Mouse (Mus musculus) neural tube, embryonic 14.5 days (tissue): Measurements from ENCODE around the gene Rorb. TPM values are rescaled to one million over a fixed set of nuclear protein-coding genes. Genes with fewer than 3 reads are reported as not detected.

ENCODE experiments used
- ATAC-seq: fragments of 200-750 bp; cut with Nextera tagmentation; 2 replicates; pipeline ENCODE4 v1.8.0; 2017; ENCODE audit warnings: low read depth, mild to moderate bottlenecking, moderate TSS enrichment, moderate library complexity
- H3K27ac ChIP-seq: fragments of 300-500 bp; sonication (generic); 2 replicates; pipeline ENCODE4 v1.5.1; 2014; ENCODE audit warnings: low read depth, mild to moderate bottlenecking, control low read depth, low read length, moderate library complexity, mixed read lengths
- H3K27me3 ChIP-seq: fragments of 300-500 bp; sonication (generic); 2 replicates; pipeline ENCODE4 v1.6.1; 2014; ENCODE audit warnings: low read length; ENCODE audit not compliant: control insufficient read depth, insufficient read depth
- H3K36me3 ChIP-seq: fragments of 300-500 bp; sonication (generic); 2 replicates; pipeline ENCODE4 v1.6.1; 2014; ENCODE audit warnings: low read length, mixed read lengths; ENCODE audit not compliant: control insufficient read depth, insufficient read depth
- H3K4me1 ChIP-seq: fragments of 300-500 bp; sonication (generic); 2 replicates; pipeline ENCODE4 v1.6.1; 2014; ENCODE audit warnings: low read length; ENCODE audit not compliant: control insufficient read depth, insufficient read depth
- H3K4me2 ChIP-seq: fragments of 300-500 bp; sonication (generic); 2 replicates; pipeline ENCODE4 v1.6.1; 2014; ENCODE audit warnings: mild to moderate bottlenecking, low read depth, low read length, control low read depth
- H3K4me3 ChIP-seq: fragments of 300-500 bp; sonication (generic); 2 replicates; pipeline ENCODE4 v1.5.1; 2014; ENCODE audit warnings: low read depth, low read length, control low read depth, mixed read lengths
- H3K9ac ChIP-seq: fragments of 300-500 bp; sonication (generic); replicated peaks from 2 replicates; pipeline ENCODE4 v1.6.1; 2014; ENCODE audit warnings: low read depth, mild to moderate bottlenecking, control low read depth, low read length, mixed read lengths
- H3K9me3 ChIP-seq: fragments of 300-500 bp; sonication (generic); 2 replicates; pipeline ENCODE4 v1.6.1; 2016; ENCODE audit warnings: low read length; ENCODE audit not compliant: control insufficient read depth
- WGBS: fragments of 180-500 bp; shearing (Covaris S2); extraction: QIAGEN DNeasy Blood & Tissue Kit; methylation state at CpG from one replicate; pipeline ENCODE4 v1.1.7; 2014; 5-methylcytosine and 5-hydroxymethylcytosine counted together
- polyA plus RNA-seq: library from polyadenylated mRNA; unstranded; fragments of >200 nt; fragmentation: Nextera tagmentation; extraction: Ambion mirVana; gene quantifications from 2 replicates; pipeline ENCODE4 v1.2.1, GENCODE M21; 2014

Rorb gene
- polyA plus RNA-seq, 1 experiment from 2014 or later: 21.9 TPM

GRCm38 (mm10) chr19:18979996-18980395, 131.0 kb downstream of the Rorb start:
- ATAC-seq: no peak
- Histone ChIP-seq H3K9me3 (no peaks in the 10 kb centered on the region), H3K4me1 (no peaks in the 10 kb centered on the region), H3K4me3 (no peak overlapping the region), H3K36me3 (no peaks in the 10 kb centered on the region), H3K9ac (no peak overlapping the region), H3K27me3 (no peaks in the 10 kb centered on the region), H3K4me2 (no peak overlapping the region), H3K27ac (no peak overlapping the region)
- 66% methylated on average over 5 of the region's 5 CpGs for WGBS

- WGBS: 61% methylated on average over 5 of the region's 5 CpGs
- Histone ChIP-seq H3K4me3 (no peak overlapping the region), H3K9ac (no peak overlapping the region), H3K4me1 (no peaks in the 10 kb centered on the region), H3K36me3 (no peaks in the 10 kb centered on the region), H3K27me3 (no peaks in the 10 kb centered on the region), H3K9me3 (no peaks in the 10 kb centered on the region), H3K27ac (no peak overlapping the region), H3K4me2 (no peak overlapping the region)
- ATAC-seq: peak; percentile 86
Observed at GRCm38 (mm10) chr19:18974796-18975660, 136.0 kb downstream of the Rorb start.

- 33% methylated on average over 8 of the region's 8 CpGs for WGBS
- Histone ChIP-seq H3K27me3 (no peaks in the 10 kb centered on the region), H3K9ac (no peak overlapping the region), H3K4me3 (no peak overlapping the region), H3K36me3 (no peaks in the 10 kb centered on the region), H3K4me2 (no peak overlapping the region), H3K9me3 (no peaks in the 10 kb centered on the region), H3K4me1 (no peaks in the 10 kb centered on the region), H3K27ac (no peak overlapping the region)
- ATAC-seq: no peak
Observed at GRCm38 (mm10) chr19:18969386-18969785, 141.6 kb downstream of the Rorb start.

GRCm38 (mm10) chr19:18967307-18967706, 143.7 kb downstream of the Rorb start:
- H3K27me3 ChIP-seq: no peaks in the 10 kb centered on the region
- no peaks in the 10 kb centered on the region for H3K4me1 ChIP-seq
- no peak overlapping the region for H3K4me3 ChIP-seq
- 76% methylated on average over 4 of the region's 4 CpGs for WGBS
- H3K9me3 ChIP-seq: no peaks in the 10 kb centered on the region
- H3K4me2 ChIP-seq: no peak overlapping the region
- no peak overlapping the region for H3K9ac ChIP-seq
- H3K27ac ChIP-seq: no peak overlapping the region
- ATAC-seq: no peak
- no peaks in the 10 kb centered on the region for H3K36me3 ChIP-seq

GRCm38 (mm10) chr19:18959862-18960261, 151.1 kb downstream of the Rorb start:
- Histone ChIP-seq H3K4me1 (no peaks in the 10 kb centered on the region), H3K36me3 (no peaks in the 10 kb centered on the region), H3K27ac (no peak overlapping the region), H3K9ac (no peak overlapping the region), H3K4me2 (no peak overlapping the region), H3K4me3 (no peak overlapping the region), H3K27me3 (no peaks in the 10 kb centered on the region), H3K9me3 (no peaks in the 10 kb centered on the region)
- ATAC-seq: no peak
- 7% methylated on average over 3 of the region's 3 CpGs for WGBS

- 90% methylated on average over 3 of the region's 3 CpGs for WGBS
- no peak overlapping the region for H3K4me2 ChIP-seq
- H3K9ac ChIP-seq: no peak overlapping the region
- no peaks in the 10 kb centered on the region for H3K36me3 ChIP-seq
- no peak overlapping the region for H3K4me3 ChIP-seq
- no peaks in the 10 kb centered on the region for H3K4me1 ChIP-seq
- H3K27ac ChIP-seq: no peak overlapping the region
- ATAC-seq: no peak
- H3K27me3 ChIP-seq: no peaks in the 10 kb centered on the region
- H3K9me3 ChIP-seq: no peaks in the 10 kb centered on the region
Observed at GRCm38 (mm10) chr19:18952806-18953205, 158.2 kb downstream of the Rorb start.

GRCm38 (mm10) chr19:18947193-18947592, 163.8 kb downstream of the Rorb start:
- Histone ChIP-seq H3K4me3 (no peak overlapping the region), H3K27me3 (no peaks in the 10 kb centered on the region), H3K9ac (no peak overlapping the region), H3K27ac (no peak overlapping the region), H3K4me1 (no peaks in the 10 kb centered on the region), H3K4me2 (no peak overlapping the region), H3K36me3 (no peaks in the 10 kb centered on the region), H3K9me3 (no peaks in the 10 kb centered on the region)
- 78% methylated on average over 3 of the region's 3 CpGs for whole genome bisulfite sequencing
- no peak for ATAC-seq

GRCm38 (mm10) chr19:18945265-18945664, 165.7 kb downstream of the Rorb start:
- Histone ChIP-seq H3K4me2 (no peak overlapping the region), H3K27ac (no peak overlapping the region), H3K36me3 (no peaks in the 10 kb centered on the region), H3K4me1 (no peaks in the 10 kb centered on the region), H3K9me3 (no peaks in the 10 kb centered on the region), H3K4me3 (no peak overlapping the region), H3K9ac (no peak overlapping the region), H3K27me3 (no peaks in the 10 kb centered on the region)
- no peak for ATAC-seq
- WGBS: 93% methylated on average over 3 of the region's 3 CpGs

- WGBS: 60% methylated on average over 6 of the region's 6 CpGs
- no peaks in the 10 kb centered on the region for H3K9me3 ChIP-seq
Observed at GRCm38 (mm10) chr19:18941391-18941790, 169.6 kb downstream of the Rorb start.

More at GRCm38 (mm10) chr19:18941391-18941790, 169.6 kb downstream of the Rorb start:
- Histone ChIP-seq H3K4me2 (no peak overlapping the region), H3K4me3 (no peak overlapping the region), H3K27ac (no peak overlapping the region), H3K9ac (no peak overlapping the region), H3K36me3 (no peaks in the 10 kb centered on the region), H3K27me3 (no peaks in the 10 kb centered on the region), H3K4me1 (no peaks in the 10 kb centered on the region)
- 0 out of 2 replicates have a peak, but pooled peaks have one; percentile 44 for ATAC-seq
